Mouse (Mus musculus): Measurements from ENCODE around the gene Araf. TPM values are rescaled to one million over a fixed set of nuclear protein-coding genes. Genes with fewer than 3 reads are reported as not detected.
"Not testable (repeated sequence)": the region's sequence is repeated elsewhere in the genome, so short reads cannot be mapped to it uniquely, and the experiment has no call there.

The Araf gene
- polyA plus RNA-seq, 1 experiment from 2014 or later, result 91.1 TPM

DNA sequence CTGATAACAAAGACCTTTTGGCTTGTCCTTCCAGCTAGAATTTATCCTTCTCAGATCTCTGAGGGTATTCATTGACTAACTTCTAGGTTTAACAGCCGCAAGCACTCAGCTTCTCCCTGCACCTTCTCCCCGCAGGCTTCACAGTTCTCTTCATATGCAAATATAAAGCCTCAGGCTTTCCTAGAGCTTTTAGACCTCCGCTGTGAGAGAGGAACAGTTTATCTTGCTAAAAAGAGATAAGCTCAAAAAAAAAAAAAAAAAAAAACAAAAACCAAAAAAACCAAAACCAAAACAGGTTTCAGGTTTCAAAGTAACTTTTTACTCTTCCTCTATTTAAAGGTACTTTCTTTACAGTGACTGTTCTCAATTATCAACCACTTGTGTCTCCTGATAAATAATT, 5.2 kb upstream of the Araf start:
- H3K4me1 ChIP-seq (ENCODE audit: control insufficient read depth, insufficient read depth, low read length), result no peaks in the 10 kb centered on the region
- 28% methylated on average over 3 of the region's 3 CpGs for WGBS
- H3K4me3 ChIP-seq (ENCODE audit: low read depth, low read length), result no peak overlapping the region
- no peaks in the 10 kb centered on the region for H3K9me3 ChIP-seq (ENCODE audit: control insufficient read depth, low read length)
- no peaks in the 10 kb centered on the region for H3K27me3 ChIP-seq (replicated peaks; ENCODE audit: control insufficient read depth, insufficient read depth, low read length)
- no peak overlapping the region for H3K4me2 ChIP-seq (ENCODE audit: low read depth, low read length)
- no peak for DNase-seq (ENCODE audit: low spot score)
- no peak for ATAC-seq (ENCODE audit: low read depth)
- no peak overlapping the region for H3K27ac ChIP-seq (replicated peaks; ENCODE audit: low read depth, low read length)
- H3K9ac ChIP-seq (ENCODE audit: low read depth, low read length), result no peak overlapping the region
- H3K36me3 ChIP-seq (ENCODE audit: control insufficient read depth, insufficient read depth, low read length), result no peaks in the 10 kb centered on the region

DNA sequence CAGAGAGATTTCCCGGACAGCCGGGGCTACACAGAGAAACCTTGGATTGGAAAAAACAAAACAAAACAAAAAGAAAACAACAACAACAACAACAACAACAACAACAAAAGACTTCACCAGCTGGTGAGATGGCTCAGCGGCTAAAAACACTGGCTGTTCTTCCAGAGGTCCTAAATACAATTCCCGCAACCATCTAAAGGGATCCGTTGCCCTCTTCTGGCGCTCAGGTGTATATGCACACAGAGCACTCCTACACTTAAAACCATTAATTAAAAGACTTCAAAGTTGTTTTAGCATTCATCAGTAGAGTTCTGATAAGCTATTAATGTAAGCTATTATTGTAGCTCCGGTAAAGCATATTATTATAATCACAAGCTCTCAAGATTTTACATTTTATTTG, 4.4 kb upstream of the Araf start:
- no peak for DNase-seq (ENCODE audit: low spot score)
- Histone ChIP-seq H3K9me3 (ENCODE audit: control insufficient read depth, low read length) (no peaks in the 10 kb centered on the region), H3K27ac (replicated peaks; ENCODE audit: low read depth, low read length) (no peak overlapping the region), H3K4me3 (ENCODE audit: low read depth, low read length) (no peak overlapping the region), H3K27me3 (replicated peaks; ENCODE audit: control insufficient read depth, insufficient read depth, low read length) (no peaks in the 10 kb centered on the region), H3K9ac (ENCODE audit: low read depth, low read length) (no peak overlapping the region), H3K4me1 (ENCODE audit: control insufficient read depth, insufficient read depth, low read length) (no peaks in the 10 kb centered on the region), H3K36me3 (ENCODE audit: control insufficient read depth, insufficient read depth, low read length) (no peaks in the 10 kb centered on the region), H3K4me2 (ENCODE audit: low read depth, low read length) (no peak overlapping the region)
- ATAC-seq (ENCODE audit: low read depth), result no peak
- 64% methylated on average over 7 of the region's 7 CpGs for WGBS

DNA sequence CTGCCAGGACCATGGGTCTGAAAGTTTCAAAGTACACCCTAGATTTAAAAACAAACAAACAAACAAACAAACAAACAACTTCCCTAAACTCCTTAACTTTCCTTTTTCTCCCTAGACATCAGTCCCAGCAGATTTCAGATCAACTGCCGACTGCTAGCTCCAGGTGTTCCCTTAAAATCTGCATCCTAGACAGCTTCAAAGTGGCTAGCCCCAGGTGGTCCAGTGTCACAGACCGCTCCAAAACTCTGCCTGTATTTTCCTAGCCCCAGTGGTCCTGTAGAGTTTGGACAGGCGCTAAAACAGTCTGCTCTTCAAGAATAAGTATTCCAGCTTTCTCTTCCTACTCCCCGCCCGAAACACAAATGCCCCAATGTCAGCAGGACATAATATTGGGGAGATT, 3.4 kb upstream of the Araf start:
- H3K36me3 ChIP-seq (ENCODE audit: control insufficient read depth, insufficient read depth, low read length), result no peaks in the 10 kb centered on the region
- H3K4me1 ChIP-seq (ENCODE audit: control insufficient read depth, insufficient read depth, low read length), result no peaks in the 10 kb centered on the region
- H3K4me2 ChIP-seq (ENCODE audit: low read depth, low read length), result no peak overlapping the region
- ATAC-seq (ENCODE audit: low read depth) (no peak), DNase-seq (ENCODE audit: low spot score) (no peak)
- H3K27me3 ChIP-seq (replicated peaks; ENCODE audit: control insufficient read depth, insufficient read depth, low read length), result no peaks in the 10 kb centered on the region
- H3K27ac ChIP-seq (replicated peaks; ENCODE audit: low read depth, low read length), result no peak overlapping the region
- no peak overlapping the region for H3K9ac ChIP-seq (ENCODE audit: low read depth, low read length)
- WGBS, result 40% methylated on average over 5 of the region's 5 CpGs
- H3K9me3 ChIP-seq (ENCODE audit: control insufficient read depth, low read length), result no peaks in the 10 kb centered on the region
- H3K4me3 ChIP-seq (ENCODE audit: low read depth, low read length), result no peak overlapping the region

DNA sequence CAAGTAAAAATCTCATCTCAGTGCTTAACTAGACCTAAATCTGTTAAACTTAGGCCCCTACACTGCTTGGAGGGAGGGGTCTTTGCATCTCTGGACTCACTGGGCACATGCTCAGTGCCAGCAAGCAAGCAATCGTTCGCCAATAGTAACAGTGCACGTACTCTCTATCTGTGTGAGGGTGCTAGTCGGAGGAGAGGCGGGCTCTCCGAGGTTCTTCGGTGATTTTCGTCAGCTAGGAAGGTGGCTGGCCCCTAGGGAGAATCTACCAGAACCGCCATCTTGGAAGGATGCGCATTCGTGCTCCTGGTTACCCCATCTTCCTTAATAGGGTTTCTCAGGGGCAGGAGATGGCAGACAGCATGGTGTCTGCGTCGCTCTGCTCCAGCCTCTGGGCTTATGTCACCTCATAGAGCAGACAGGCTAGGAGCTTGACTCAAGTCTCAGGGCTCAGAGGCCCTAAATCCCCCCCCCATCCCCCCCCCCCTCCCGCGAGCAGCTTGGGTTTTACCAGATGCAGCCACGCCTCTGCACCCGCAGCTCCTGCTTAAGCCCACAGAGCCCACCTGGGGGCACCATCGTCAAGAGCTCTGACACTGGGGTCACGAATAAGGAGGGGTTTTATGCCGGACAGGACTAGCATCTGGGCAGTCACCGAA, 655 bp downstream of the Araf start:
- no peaks in the 10 kb centered on the region for H3K4me1 ChIP-seq (ENCODE audit: control insufficient read depth, insufficient read depth, low read length)
- H3K9me3 ChIP-seq (ENCODE audit: control insufficient read depth, low read length), result no peaks in the 10 kb centered on the region
- H3K9ac ChIP-seq (ENCODE audit: low read depth, low read length), result peak overlapping the region; percentile 74
- 27% methylated on average over 19 of the region's 21 CpGs for WGBS
- DNase-seq (ENCODE audit: low spot score) (peak; percentile 97), ATAC-seq (ENCODE audit: low read depth) (peak; percentile 99)
- peak overlapping the region; percentile 53 for H3K4me2 ChIP-seq (ENCODE audit: low read depth, low read length)
- no peaks in the 10 kb centered on the region for H3K27me3 ChIP-seq (replicated peaks; ENCODE audit: control insufficient read depth, insufficient read depth, low read length)
- H3K36me3 ChIP-seq (ENCODE audit: control insufficient read depth, insufficient read depth, low read length), result no peaks in the 10 kb centered on the region
- H3K4me3 ChIP-seq (ENCODE audit: low read depth, low read length), result peak overlapping the region; percentile 45
- H3K27ac ChIP-seq (replicated peaks; ENCODE audit: low read depth, low read length), result peak overlapping the region; percentile 94

DNA sequence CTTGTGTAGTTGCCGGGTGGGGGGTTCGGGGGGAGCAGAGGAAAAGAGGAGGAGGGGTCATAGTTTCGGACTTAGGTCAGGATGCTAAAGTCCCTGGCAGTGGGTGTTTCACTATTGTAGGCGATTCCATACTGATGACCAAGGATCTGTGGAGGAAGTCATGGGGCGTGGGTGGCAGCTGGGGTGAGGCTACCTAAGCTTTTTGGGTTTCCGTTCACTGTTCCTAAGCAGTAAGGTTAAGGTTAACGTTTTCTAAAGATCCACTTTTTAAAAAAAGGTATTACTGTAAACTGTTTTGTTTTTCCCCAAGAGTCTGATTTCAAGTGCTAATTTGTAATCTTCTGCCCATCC, 1.2 kb downstream of the Araf start:
- H3K4me1 ChIP-seq (ENCODE audit: control insufficient read depth, insufficient read depth, low read length), result no peaks in the 10 kb centered on the region
- H3K4me2 ChIP-seq (ENCODE audit: low read depth, low read length), result peak overlapping the region; percentile 53
- H3K36me3 ChIP-seq (ENCODE audit: control insufficient read depth, insufficient read depth, low read length), result no peaks in the 10 kb centered on the region
- H3K9ac ChIP-seq (ENCODE audit: low read depth, low read length), result peak overlapping the region; percentile 74
- no peaks in the 10 kb centered on the region for H3K9me3 ChIP-seq (ENCODE audit: control insufficient read depth, low read length)
- ATAC-seq (ENCODE audit: low read depth), result no peak
- peak overlapping the region; percentile 45 for H3K4me3 ChIP-seq (ENCODE audit: low read depth, low read length)
- H3K27ac ChIP-seq (replicated peaks; ENCODE audit: low read depth, low read length), result peak overlapping the region; percentile 94
- WGBS, result 39% methylated on average over 7 of the region's 7 CpGs
- H3K27me3 ChIP-seq (replicated peaks; ENCODE audit: control insufficient read depth, insufficient read depth, low read length), result no peaks in the 10 kb centered on the region
- DNase-seq (ENCODE audit: low spot score), result no peak

DNA sequence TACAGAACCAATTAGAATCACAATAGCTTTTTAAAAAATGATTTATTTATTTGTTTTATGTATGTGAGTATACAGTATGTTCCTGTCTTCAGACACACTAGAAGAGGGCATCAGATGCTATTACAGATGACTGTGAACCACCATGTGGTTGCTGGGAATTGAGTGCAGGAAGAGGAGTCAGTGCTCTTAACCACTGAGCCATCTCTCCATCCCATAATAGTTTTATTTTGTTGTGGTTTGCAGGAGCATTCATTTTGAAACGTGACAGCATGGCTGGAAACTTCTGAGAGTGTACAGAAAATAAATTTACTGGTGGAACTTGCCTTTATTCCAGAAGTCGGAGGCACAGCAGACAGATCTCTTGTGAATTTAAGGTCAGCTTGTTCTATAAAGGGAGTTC, 3.8 kb downstream of the Araf start:
- Histone ChIP-seq H3K36me3 (ENCODE audit: control insufficient read depth, insufficient read depth, low read length) (no peaks in the 10 kb centered on the region), H3K27me3 (replicated peaks; ENCODE audit: control insufficient read depth, insufficient read depth, low read length) (no peaks in the 10 kb centered on the region), H3K4me1 (ENCODE audit: control insufficient read depth, insufficient read depth, low read length) (no peaks in the 10 kb centered on the region), H3K4me3 (ENCODE audit: low read depth, low read length) (no peak overlapping the region), H3K4me2 (ENCODE audit: low read depth, low read length) (no peak overlapping the region), H3K9ac (ENCODE audit: low read depth, low read length) (no peak overlapping the region), H3K9me3 (ENCODE audit: control insufficient read depth, low read length) (no peaks in the 10 kb centered on the region), H3K27ac (replicated peaks; ENCODE audit: low read depth, low read length) (no peak overlapping the region)
- DNase-seq (ENCODE audit: low spot score) (no peak), ATAC-seq (ENCODE audit: low read depth) (no peak)
- 74% methylated on average over 2 of the region's 2 CpGs for WGBS

DNA sequence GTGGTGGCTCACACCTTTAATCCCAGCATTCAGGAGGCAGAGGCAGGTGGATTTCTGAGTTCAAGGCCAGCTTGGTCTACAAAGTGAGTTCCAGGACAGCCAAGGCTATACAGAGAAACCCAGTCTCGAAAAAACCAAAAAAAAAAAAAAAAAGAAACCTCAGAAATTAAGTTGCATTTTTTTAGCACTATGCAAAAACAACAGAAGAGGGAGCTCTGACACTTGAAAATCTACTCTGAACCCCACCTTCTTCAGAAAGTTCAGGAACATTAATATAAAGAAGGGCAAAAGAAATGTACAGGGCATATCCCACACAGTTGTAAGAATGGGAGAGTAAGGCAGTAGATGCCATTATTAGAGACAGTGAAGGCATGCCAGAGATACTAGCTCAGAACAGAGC, 6.7 kb downstream of the Araf start:
- WGBS, result 17% methylated on average over 1 of the region's 1 CpGs
- H3K27me3 ChIP-seq (replicated peaks; ENCODE audit: control insufficient read depth, insufficient read depth, low read length); H3K4me2 ChIP-seq (ENCODE audit: low read depth, low read length); H3K4me3 ChIP-seq (ENCODE audit: low read depth, low read length); ATAC-seq (ENCODE audit: low read depth); H3K9ac ChIP-seq (ENCODE audit: low read depth, low read length); H3K9me3 ChIP-seq (ENCODE audit: control insufficient read depth, low read length); H3K36me3 ChIP-seq (ENCODE audit: control insufficient read depth, insufficient read depth, low read length); H3K4me1 ChIP-seq (ENCODE audit: control insufficient read depth, insufficient read depth, low read length); H3K27ac ChIP-seq (replicated peaks; ENCODE audit: low read depth, low read length): not testable (repeated sequence)
- peak; percentile 19 for DNase-seq (ENCODE audit: low spot score)

DNA sequence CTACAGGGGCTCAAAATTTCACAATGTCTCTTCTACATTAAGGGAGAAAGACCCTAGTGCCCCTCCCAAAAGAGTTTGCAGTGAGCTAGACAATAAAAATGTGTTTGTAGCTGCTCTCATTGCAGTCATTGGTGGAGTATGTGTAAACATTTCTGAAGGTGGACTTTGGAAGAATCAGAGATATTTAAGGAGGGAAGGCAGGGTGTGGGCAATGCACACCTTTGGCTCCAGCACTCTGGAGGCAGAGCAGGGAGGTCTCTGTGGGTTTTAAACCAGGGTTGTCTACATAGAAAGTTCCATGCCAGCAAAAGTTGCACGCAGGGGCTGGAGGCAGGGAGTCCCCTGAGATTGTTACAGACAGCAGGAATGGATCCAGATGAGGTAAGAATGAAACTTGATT, 8.7 kb downstream of the Araf start:
- no peaks in the 10 kb centered on the region for H3K9me3 ChIP-seq (ENCODE audit: control insufficient read depth, low read length)
- ATAC-seq (ENCODE audit: low read depth) (no peak), DNase-seq (ENCODE audit: low spot score) (no peak)
- H3K4me2 ChIP-seq (ENCODE audit: low read depth, low read length), result no peak overlapping the region
- H3K9ac ChIP-seq (ENCODE audit: low read depth, low read length), result no peak overlapping the region
- H3K4me3 ChIP-seq (ENCODE audit: low read depth, low read length), result no peak overlapping the region
- H3K27ac ChIP-seq (replicated peaks; ENCODE audit: low read depth, low read length), result no peak overlapping the region
- H3K36me3 ChIP-seq (ENCODE audit: control insufficient read depth, insufficient read depth, low read length), result no peaks in the 10 kb centered on the region
- no peaks in the 10 kb centered on the region for H3K27me3 ChIP-seq (replicated peaks; ENCODE audit: control insufficient read depth, insufficient read depth, low read length)
- no peaks in the 10 kb centered on the region for H3K4me1 ChIP-seq (ENCODE audit: control insufficient read depth, insufficient read depth, low read length)
- WGBS, result 41% methylated on average over 1 of the region's 1 CpGs

DNA sequence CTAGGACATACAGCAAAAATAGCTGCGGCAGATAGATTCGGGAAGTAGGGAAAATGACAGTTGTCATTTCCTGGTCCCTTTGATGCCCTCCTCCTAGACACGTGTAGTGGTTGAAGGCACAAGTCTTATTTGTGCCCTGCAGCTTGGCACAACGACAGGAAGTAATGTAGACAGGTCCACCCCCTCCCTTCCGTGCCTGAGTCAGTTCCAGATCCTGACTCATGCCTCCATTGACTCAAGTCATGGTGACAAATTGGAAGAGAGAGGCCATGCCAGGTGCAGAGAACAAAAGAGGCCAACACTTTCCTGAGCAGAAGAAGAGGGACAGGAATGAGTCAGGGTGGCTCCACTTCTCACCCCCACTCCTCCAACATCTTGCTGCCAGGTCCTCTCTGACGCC, 19.4 kb downstream of the Araf start:
- Histone ChIP-seq H3K4me2 (ENCODE audit: low read depth, low read length) (no peak overlapping the region), H3K9me3 (ENCODE audit: control insufficient read depth, low read length) (no peaks in the 10 kb centered on the region), H3K4me3 (ENCODE audit: low read depth, low read length) (no peak overlapping the region), H3K27me3 (replicated peaks; ENCODE audit: control insufficient read depth, insufficient read depth, low read length) (no peaks in the 10 kb centered on the region), H3K27ac (replicated peaks; ENCODE audit: low read depth, low read length) (no peak overlapping the region), H3K4me1 (ENCODE audit: control insufficient read depth, insufficient read depth, low read length) (no peaks in the 10 kb centered on the region), H3K36me3 (ENCODE audit: control insufficient read depth, insufficient read depth, low read length) (no peaks in the 10 kb centered on the region), H3K9ac (ENCODE audit: low read depth, low read length) (no peak overlapping the region)
- 73% methylated on average over 6 of the region's 6 CpGs for WGBS
- ATAC-seq (ENCODE audit: low read depth) (no peak), DNase-seq (ENCODE audit: low spot score) (no peak)
